Mouse (Mus musculus) heart, embryonic 16.5 days (tissue): Measurements from ENCODE around the gene Il17rd. TPM values are rescaled to one million over a fixed set of nuclear protein-coding genes. Genes with fewer than 3 reads are reported as not detected.

Experiments
- ATAC-seq: fragments of 200-750 bp; cut with Nextera tagmentation; replicated peaks from 2 replicates; pipeline ENCODE4 v1.8.0; 2017; ENCODE audit warnings: moderate number of reproducible peaks; ENCODE audit not compliant: insufficient read depth, low FRiP score; ENCODE audit errors: extremely low read depth
- H3K27ac ChIP-seq: fragments of 300-500 bp; sonication (generic); 2 replicates; pipeline ENCODE4 v1.5.1; 2014; ENCODE audit warnings: mild to moderate bottlenecking, low read length, control low read depth, moderate library complexity
- H3K27me3 ChIP-seq: fragments of 300-500 bp; sonication (generic); 2 replicates; pipeline ENCODE4 v1.6.1; 2014; ENCODE audit warnings: low read length, mixed read lengths; ENCODE audit not compliant: control insufficient read depth, insufficient read depth
- H3K36me3 ChIP-seq: fragments of 300-500 bp; sonication (generic); 2 replicates; pipeline ENCODE4 v1.6.1; 2014; ENCODE audit not compliant: control insufficient read depth, insufficient read depth
- H3K4me1 ChIP-seq: fragments of 300-500 bp; sonication (generic); 2 replicates; pipeline ENCODE4 v1.6.1; 2014; ENCODE audit warnings: low read length, mixed read lengths; ENCODE audit not compliant: control insufficient read depth, insufficient read depth
- H3K4me2 ChIP-seq: fragments of 300-500 bp; sonication (generic); 2 replicates; pipeline ENCODE4 v1.6.1; 2014; ENCODE audit warnings: low read depth, mild to moderate bottlenecking, control low read depth, low read length
- H3K4me3 ChIP-seq: fragments of 300-500 bp; sonication (generic); 2 replicates; pipeline ENCODE4 v1.5.1; 2014; ENCODE audit warnings: mild to moderate bottlenecking, control low read depth, low read length
- H3K9ac ChIP-seq: fragments of 300-500 bp; sonication (generic); 2 replicates; pipeline ENCODE4 v1.6.1; 2014; ENCODE audit warnings: low read length, control low read depth
- H3K9me3 ChIP-seq: fragments of 300-500 bp; sonication (generic); replicated peaks from 2 replicates; pipeline ENCODE4 v1.6.1; 2016; ENCODE audit warnings: low read length; ENCODE audit not compliant: control insufficient read depth
- WGBS: fragments of 180-500 bp; shearing (Covaris S2); extraction: QIAGEN DNeasy Blood & Tissue Kit; methylation state at CpG from one replicate; pipeline ENCODE4 v1.1.7; 2014; 5-methylcytosine and 5-hydroxymethylcytosine counted together
- polyA plus RNA-seq: library from polyadenylated mRNA; unstranded; fragments of >200 nt; fragmentation: Nextera tagmentation; extraction: Ambion mirVana; gene quantifications from 2 replicates; pipeline ENCODE4 v1.2.1, GENCODE M21; 2015

Gene Il17rd
- polyA plus RNA-seq, 1 experiment from 2014 or later, result 0.92 TPM

DNA sequence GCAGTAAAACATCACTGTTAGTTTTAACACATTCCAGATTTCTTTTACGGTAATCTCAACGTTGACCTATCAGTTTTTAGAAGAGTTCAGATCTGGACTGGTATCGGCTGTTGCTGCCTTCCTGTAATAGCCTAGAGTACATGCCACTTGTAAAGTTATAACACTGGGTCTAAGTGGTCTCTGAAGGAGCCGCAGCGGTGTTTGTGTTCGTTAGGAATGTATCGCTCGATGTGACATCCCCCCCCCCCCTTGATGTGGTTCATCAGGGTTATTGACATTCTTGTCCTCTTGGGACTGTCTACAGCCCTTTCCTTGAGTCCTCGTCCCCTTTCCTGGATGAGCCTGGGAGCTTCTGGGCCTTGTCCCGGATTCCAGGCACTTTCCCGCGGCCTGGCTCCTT is 1.7 kb downstream of the Il17rd start:
- WGBS, result 35% methylated on average over 12 of the region's 12 CpGs
- Histone ChIP-seq H3K36me3 (no peaks in the 10 kb centered on the region), H3K4me1 (peaks cover 35% of the 10 kb centered on the region), H3K9me3 (no peaks in the 10 kb centered on the region), H3K4me2 (peak overlapping the region; percentile 97), H3K27ac (no peak overlapping the region), H3K27me3 (no peaks in the 10 kb centered on the region), H3K9ac (no peak overlapping the region), H3K4me3 (peak overlapping the region; percentile 71)
- ATAC-seq, result no peak

DNA sequence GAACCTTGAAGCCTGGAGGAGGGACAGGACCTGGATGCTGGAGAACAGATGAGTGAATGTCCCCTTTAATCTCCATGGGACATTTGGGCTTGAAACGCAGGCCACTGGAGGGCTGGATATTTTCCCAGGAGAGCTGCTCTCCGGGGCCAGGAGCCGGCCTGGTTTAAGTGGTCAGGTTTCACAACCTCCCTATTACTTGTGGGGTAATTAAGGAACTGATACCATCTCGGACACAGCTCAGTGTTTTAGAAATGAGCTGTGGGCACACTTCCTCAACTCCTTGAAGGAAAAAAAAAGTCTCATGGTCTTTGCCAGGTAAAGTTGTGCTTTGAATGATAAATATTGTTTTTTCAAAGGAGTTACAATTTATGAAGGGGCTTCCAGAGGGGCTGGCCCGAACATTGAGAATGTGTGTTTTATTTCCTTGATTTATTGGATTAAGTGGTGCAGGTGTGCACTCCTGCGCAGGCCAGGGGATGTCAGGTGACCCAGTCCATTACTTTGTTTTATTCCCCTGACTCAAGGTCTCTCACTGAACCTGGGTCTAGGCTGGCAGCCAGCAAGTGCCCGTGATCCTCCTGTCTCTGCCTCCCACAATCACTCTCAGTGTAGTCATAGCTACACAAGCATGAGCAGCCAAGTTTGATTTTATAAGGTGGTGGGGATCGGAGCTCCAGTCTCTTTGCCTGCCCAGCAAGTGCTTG is 3.7 kb downstream of the Il17rd start:
- Histone ChIP-seq H3K9me3 (no peaks in the 10 kb centered on the region), H3K4me2 (no peak overlapping the region), H3K4me3 (no peak overlapping the region), H3K27ac (no peak overlapping the region), H3K27me3 (no peaks in the 10 kb centered on the region), H3K36me3 (no peaks in the 10 kb centered on the region), H3K9ac (no peak overlapping the region), H3K4me1 (peaks cover 39% of the 10 kb centered on the region)
- no peak for ATAC-seq
- 56% methylated on average over 8 of the region's 8 CpGs for WGBS

DNA sequence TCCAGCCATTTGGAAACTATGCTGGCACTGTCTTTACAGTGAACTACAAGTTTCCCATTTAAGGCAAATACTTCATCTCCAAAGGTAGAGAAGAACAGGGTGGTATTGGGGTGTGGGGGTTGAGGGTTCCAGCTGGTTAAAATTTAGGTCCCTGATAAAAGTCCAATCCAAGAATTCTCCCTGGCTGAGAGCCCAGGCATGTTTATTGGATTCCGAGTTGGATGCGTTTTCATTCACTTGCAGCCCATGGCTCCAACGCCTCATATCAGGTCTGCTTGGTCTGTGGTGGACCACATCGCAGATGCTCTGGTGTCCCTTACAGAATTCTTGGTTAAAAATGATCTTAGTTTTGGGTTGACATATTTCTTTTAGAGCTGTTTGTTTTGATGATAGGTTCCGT is 4.7 kb downstream of the Il17rd start:
- no peak overlapping the region for H3K4me3 ChIP-seq
- H3K9ac ChIP-seq, result no peak overlapping the region
- H3K27ac ChIP-seq, result no peak overlapping the region

DNA sequence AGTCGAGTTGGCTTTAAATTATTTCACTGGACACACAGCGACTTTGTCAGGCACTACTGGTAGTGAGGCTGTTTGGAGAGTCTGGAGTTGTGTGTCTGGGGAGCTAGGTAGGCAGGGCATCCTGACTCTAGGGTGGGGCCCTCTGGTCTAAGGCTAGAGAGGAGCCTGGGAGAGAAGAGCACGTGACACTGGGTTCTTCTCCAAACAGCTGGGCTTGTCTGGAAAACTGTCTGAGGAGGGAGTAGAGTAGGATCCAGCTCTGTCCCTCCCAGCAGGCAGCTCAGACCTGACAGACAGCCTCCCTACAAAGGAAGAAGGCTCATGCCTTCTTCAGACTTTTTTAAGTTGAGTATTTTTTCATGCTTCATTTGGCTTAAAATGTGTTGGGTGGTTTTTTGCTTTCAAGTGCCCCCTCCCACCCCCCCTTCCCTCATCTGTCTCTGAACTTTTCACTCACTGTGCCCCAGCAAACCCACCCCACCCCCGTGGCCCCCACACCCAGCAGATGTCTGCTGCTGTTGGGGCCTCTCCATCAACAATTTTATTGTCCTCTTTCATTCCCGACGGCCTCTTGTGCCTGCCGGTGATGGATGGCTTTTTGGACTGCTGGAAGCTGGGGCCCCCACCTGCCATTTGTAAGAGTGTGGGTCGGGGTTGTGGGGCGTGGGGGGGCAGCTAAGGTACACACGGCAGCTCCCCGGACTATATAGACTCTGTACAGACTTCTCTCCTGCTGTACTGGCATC is 5.7 kb downstream of the Il17rd start:
- Histone ChIP-seq H3K9ac (no peak overlapping the region), H3K27ac (peak overlapping the region; percentile 47; the same call in 1 of the 2 replicates), H3K36me3 (no peaks in the 10 kb centered on the region; the same call in 1 of the 2 replicates), H3K9me3 (no peaks in the 10 kb centered on the region), H3K4me1 (peaks cover 43% of the 10 kb centered on the region), H3K4me3 (no peak overlapping the region), H3K4me2 (peak overlapping the region; percentile 14), H3K27me3 (no peaks in the 10 kb centered on the region)
- 8% methylated on average over 11 of the region's 11 CpGs for WGBS
- peak; percentile 38; the same call in 1 of the 2 replicates for ATAC-seq

More for the DNA sequence above, 4.7 kb downstream of the Il17rd start:
- 27% methylated on average over 5 of the region's 5 CpGs for WGBS
- H3K4me1 ChIP-seq, result peaks cover 39% of the 10 kb centered on the region
- H3K9me3 ChIP-seq, result no peaks in the 10 kb centered on the region
- H3K36me3 ChIP-seq, result no peaks in the 10 kb centered on the region; the same call in 1 of the 2 replicates
- no peaks in the 10 kb centered on the region for H3K27me3 ChIP-seq
- H3K4me2 ChIP-seq, result no peak overlapping the region
- no peak for ATAC-seq

DNA sequence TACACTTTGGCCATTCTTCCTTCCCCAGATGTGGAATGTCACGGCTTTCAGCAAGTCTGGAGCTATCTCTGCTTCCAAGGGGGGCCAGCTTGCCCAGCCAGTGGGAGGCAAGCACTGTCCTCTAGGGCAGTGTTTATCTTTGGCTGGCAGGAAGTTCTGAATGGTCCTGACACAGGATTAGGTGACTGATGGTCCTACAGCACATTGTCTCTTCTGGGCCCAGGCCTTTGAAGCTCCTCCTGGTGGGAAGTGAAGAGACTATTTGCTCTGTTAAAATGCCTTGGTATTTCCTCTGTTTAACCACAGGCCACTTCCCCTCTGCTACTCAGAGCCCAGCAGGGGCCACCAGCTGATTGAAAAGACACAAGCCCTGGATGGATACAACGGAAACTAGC is 6.2 kb downstream of the Il17rd start:
- no peaks in the 10 kb centered on the region for H3K27me3 ChIP-seq
- no peaks in the 10 kb centered on the region; the same call in 1 of the 2 replicates for H3K36me3 ChIP-seq
- ATAC-seq, result peak; percentile 66
- H3K4me3 ChIP-seq, result no peak overlapping the region
- no peaks in the 10 kb centered on the region for H3K9me3 ChIP-seq
- H3K9ac ChIP-seq, result no peak overlapping the region
- H3K27ac ChIP-seq, result peak overlapping the region; percentile 47; the same call in 1 of the 2 replicates
- H3K4me1 ChIP-seq, result peaks cover 38% of the 10 kb centered on the region
- WGBS, result 14% methylated on average over 2 of the region's 2 CpGs
- peak overlapping the region; percentile 14 for H3K4me2 ChIP-seq

DNA sequence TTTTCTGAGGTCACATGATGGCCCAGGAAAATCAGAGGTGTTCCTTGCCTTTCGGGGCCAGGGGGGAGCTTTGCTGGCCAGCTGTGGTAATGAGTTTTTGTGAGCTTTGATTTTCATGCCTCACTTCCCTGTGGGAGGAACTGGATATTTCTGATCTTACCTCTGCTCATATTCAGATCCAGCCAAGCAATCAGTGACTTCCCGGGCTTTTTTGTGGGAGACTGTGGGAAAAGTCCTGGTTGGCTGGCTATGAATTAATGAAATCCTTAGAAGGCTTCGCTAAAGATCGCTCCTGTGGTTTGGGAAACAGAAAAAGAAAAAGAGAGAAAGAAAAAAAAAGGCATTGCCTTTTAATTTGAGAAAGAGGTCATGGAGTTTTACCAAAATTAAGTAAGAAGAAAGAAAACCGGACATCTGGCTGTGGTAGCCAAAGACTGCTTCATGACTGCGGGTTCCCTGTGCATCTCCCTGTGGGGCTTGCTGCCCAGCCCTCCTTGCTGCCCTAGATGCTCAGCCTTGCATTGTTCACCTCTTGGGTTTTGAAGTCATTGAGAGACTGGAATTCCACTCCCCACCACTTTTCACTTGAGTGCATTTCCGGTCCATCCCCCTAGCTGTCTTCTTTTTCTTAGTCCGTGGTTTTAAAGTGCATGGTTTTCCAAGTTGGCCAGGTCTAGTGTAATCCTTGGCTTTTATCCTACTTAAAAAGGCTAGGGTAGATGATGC is 9.7 kb downstream of the Il17rd start:
- Histone ChIP-seq H3K27ac (no peak overlapping the region), H3K27me3 (no peaks in the 10 kb centered on the region), H3K36me3 (no peaks in the 10 kb centered on the region; the same call in 1 of the 2 replicates), H3K9me3 (no peaks in the 10 kb centered on the region), H3K9ac (no peak overlapping the region), H3K4me1 (peaks cover 31% of the 10 kb centered on the region), H3K4me3 (no peak overlapping the region), H3K4me2 (no peak overlapping the region)
- no peak for ATAC-seq
- WGBS, result 72% methylated on average over 8 of the region's 8 CpGs

DNA sequence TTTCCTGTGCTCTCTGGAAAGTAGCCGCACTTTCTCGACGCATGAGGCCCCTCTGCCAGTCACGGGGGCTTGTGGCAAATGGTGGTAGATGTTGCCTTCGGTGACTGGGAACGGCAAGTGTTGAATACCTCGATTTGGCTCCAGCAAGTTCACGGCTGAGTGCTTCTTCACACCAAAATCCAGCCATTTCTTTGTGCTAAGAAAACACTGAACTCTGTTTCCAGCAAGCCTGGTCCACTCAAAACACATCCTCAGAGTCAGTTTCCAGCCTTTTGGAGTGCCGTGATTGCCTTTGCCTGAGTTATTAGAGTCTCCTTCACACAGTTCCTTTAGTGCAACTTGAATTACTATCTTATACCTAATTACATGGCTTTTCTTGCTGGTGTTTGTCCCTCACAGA is 11.3 kb downstream of the Il17rd start:
- H3K27me3 ChIP-seq, result no peaks in the 10 kb centered on the region
- H3K4me1 ChIP-seq, result peaks cover 15% of the 10 kb centered on the region
- H3K9ac ChIP-seq, result no peak overlapping the region
- H3K36me3 ChIP-seq, result no peaks in the 10 kb centered on the region; the same call in 1 of the 2 replicates
- H3K4me2 ChIP-seq, result no peak overlapping the region
- no peak overlapping the region for H3K27ac ChIP-seq
- H3K9me3 ChIP-seq, result no peaks in the 10 kb centered on the region
- no peak overlapping the region for H3K4me3 ChIP-seq
- ATAC-seq, result no peak
- WGBS, result 54% methylated on average over 9 of the region's 9 CpGs

DNA sequence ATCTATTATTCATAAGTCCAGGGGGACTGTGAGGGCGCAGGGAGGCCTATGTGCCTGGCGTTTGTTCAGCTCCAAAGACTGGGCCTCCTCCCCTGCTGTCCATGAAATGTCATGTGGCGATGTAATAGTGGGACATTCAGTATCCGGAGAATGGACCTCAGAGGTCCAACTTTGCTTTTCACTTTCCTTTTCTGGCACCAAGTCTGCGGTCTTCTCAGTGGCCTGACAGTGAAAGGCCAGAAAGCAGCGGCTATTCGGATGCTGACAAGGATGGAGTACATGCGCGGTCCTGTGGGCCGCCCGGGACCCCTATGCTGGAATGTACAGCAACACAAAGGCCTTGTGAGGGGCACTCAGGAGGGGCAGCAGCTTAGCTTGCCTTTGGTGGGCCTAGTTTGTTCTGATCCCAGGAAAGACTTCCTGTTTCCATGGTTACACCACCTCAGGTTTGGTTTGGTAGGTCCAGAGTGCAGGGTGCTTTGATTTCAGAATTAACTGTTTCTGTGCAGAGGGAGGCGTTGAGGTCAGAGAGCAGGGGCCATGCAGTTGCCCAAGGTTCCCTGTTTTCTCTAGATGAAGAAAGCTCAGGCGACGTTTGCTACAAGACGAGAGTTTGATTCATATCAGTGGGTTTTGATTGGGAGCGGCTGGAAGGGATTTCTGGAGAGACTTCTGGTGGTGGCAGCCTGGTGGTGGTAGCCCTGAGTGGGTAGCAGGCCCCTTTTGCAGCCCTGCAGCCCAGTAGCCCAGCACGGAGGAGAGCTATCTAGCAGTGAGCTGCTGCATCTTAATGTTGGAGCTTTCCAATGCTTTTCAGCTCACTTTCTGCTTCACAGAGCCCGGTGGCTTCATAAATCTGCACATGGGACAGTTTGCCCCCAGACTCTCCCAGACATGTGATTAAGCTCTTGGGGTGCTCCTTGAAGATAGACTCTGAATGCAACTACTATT is 12.1 kb downstream of the Il17rd start:
- Histone ChIP-seq H3K36me3 (no peaks in the 10 kb centered on the region; the same call in 1 of the 2 replicates), H3K4me1 (peaks cover 9% of the 10 kb centered on the region; the same call in 1 of the 2 replicates), H3K27ac (no peak overlapping the region), H3K9ac (no peak overlapping the region), H3K27me3 (no peaks in the 10 kb centered on the region), H3K9me3 (no peaks in the 10 kb centered on the region), H3K4me3 (no peak overlapping the region), H3K4me2 (no peak overlapping the region)
- ATAC-seq, result no peak
- WGBS, result 63% methylated on average over 18 of the region's 18 CpGs
